Mouse (Mus musculus) gastrocnemius, postnatal 25 days (tissue): ENCODE measurements around the gene Swt1. TPM values are rescaled to one million over a fixed set of nuclear protein-coding genes. Genes with fewer than 3 reads are reported as not detected.

Source experiments
- DNase-seq: peaks from one replicate; pipeline ENCODE4 v3.0.0; 2022
- microRNA-seq, 2 experiments: library from miRNA; unstranded; fragments of <30 nt; microRNA quantifications; one replicate each; pipeline ENCODE4 v1.2.0; 2021; ENCODE audit warnings: borderline replicate concordance in 2 of 2
- total RNA-seq, 2 experiments: library from RNA; stranded (reverse); gene quantifications; 1 replicate in 1 of 2; 2 replicates in 1 of 2; pipeline ENCODE4 v1.2.3; 2021

Swt1 gene
- total RNA-seq, 2 experiments from 2014 or later: 8.4 to 9.9 TPM

- DNase-seq: no peak
Observed at GRCm38 (mm10) chr1:151320408-151320807, 107.8 kb downstream of the Swt1 start.

- no peak for DNase-seq
Observed at GRCm38 (mm10) chr1:151319267-151319666, 109.0 kb downstream of the Swt1 start.

Small RNAs within 50 kb of the gene (microRNA-seq; reads per million reads assigned to microRNA genes)
- gene Mir7682: 0 reads per million in 2 experiments

Other genes starting within 250 kb of the Swt1 start
- not detected for gene Gm47985, start 245.9 kb downstream of the Swt1 start, total RNA-seq
- gene Gm8947, start 236.1 kb downstream of the Swt1 start, total RNA-seq: under 1 TPM in 1 of 2 experiments, not detected in 1; 0.26 TPM
- gene Gm47995, start 230.0 kb downstream of the Swt1 start, total RNA-seq: not detected
- gene 3110040M04Rik, start 224.3 kb downstream of the Swt1 start, total RNA-seq: not detected
- under 1 TPM in 1 of 2 experiments, not detected in 1; 0.35 TPM for gene Gm47996, start 218.3 kb downstream of the Swt1 start, total RNA-seq
- gene Ivns1abp, start 84.0 kb downstream of the Swt1 start, total RNA-seq: 100 to 1,000 TPM in 1 of 2 experiments, 10 to 100 TPM in 1; 92.3 to 113 TPM
- 10 to 100 TPM; 12.8 to 12.9 TPM for gene Trmt1l, start 87 bp upstream of the Swt1 start, total RNA-seq
- gene Rnf2, start 72.5 kb upstream of the Swt1 start, total RNA-seq: 10 to 100 TPM; 10.4 to 13.5 TPM
- gene Fam129a, start 142.7 kb upstream of the Swt1 start, total RNA-seq: 10 to 100 TPM in 1 of 2 experiments, 1 to 10 TPM in 1; 9.7 to 15.8 TPM